Mouse (Mus musculus): Measurements from ENCODE around the gene Ifi206.

- TF ChIP-seq CTCF (IDR thresholded peaks at IDR 0.05; ENCODE audit: low read depth, low read length) (peak; percentile 62), POLR2A (IDR thresholded peaks at IDR 0.05; ENCODE audit: extremely low read depth, insufficient read depth, low read length) (no peak)
These were observed 34.6 kb downstream of the Ifi206 start for GRCm38 (mm10) chr1:173456139-173456754.

Data from liver, adult 2 months (tissue).